Mouse (Mus musculus) embryonic facial prominence, embryonic 15.5 days (tissue): Measurements from ENCODE around the gene B4galnt2. TPM values are rescaled to one million over a fixed set of nuclear protein-coding genes. Genes with fewer than 3 reads are reported as not detected.
"Not testable (repeated sequence)": the region's sequence is repeated elsewhere in the genome, so short reads cannot be mapped to it uniquely, and the experiment has no call there.

Source experiments
- ATAC-seq: fragments of 200-750 bp; cut with Nextera tagmentation; 2 replicates; pipeline ENCODE4 v1.8.0; 2017; ENCODE audit warnings: low read depth, moderate TSS enrichment; ENCODE audit not compliant: insufficient number of reproducible peaks, low FRiP score, low TSS enrichment
- H3K27ac ChIP-seq: fragments of 300-500 bp; sonication (generic); replicated peaks from 2 replicates; pipeline ENCODE4 v1.5.1; 2015; ENCODE audit warnings: mild to moderate bottlenecking, inconsistent platforms
- H3K27me3 ChIP-seq: fragments of 300-500 bp; sonication (generic); 2 replicates; pipeline ENCODE4 v1.6.1; 2015; ENCODE audit warnings: inconsistent platforms
- H3K36me3 ChIP-seq: fragments of 300-500 bp; sonication (generic); 2 replicates; pipeline ENCODE4 v1.6.1; 2015; ENCODE audit warnings: mild to moderate bottlenecking, inconsistent platforms
- H3K4me1 ChIP-seq: fragments of 300-500 bp; sonication (generic); 2 replicates; pipeline ENCODE4 v1.6.1; 2015; ENCODE audit warnings: inconsistent platforms
- H3K4me2 ChIP-seq: fragments of 300-500 bp; sonication (generic); replicated peaks from 2 replicates; pipeline ENCODE4 v1.6.1; 2015; ENCODE audit warnings: mild to moderate bottlenecking, inconsistent platforms
- H3K4me3 ChIP-seq: fragments of 300-500 bp; sonication (generic); replicated peaks from 2 replicates; pipeline ENCODE4 v1.5.1; 2015; ENCODE audit warnings: mild to moderate bottlenecking, inconsistent platforms
- H3K9ac ChIP-seq: fragments of 300-500 bp; sonication (generic); 2 replicates; pipeline ENCODE4 v1.6.1; 2015; ENCODE audit warnings: inconsistent platforms
- H3K9me3 ChIP-seq: fragments of 300-500 bp; sonication (generic); replicated peaks from 2 replicates; pipeline ENCODE4 v1.6.1; 2016; ENCODE audit warnings: inconsistent platforms
- WGBS: fragments of 180-500 bp; shearing (Covaris S2); methylation state at CpG from one replicate; pipeline ENCODE4 v1.1.7; 2015; 5-methylcytosine and 5-hydroxymethylcytosine counted together
- polyA plus RNA-seq: library from polyadenylated mRNA; unstranded; fragments of >200 nt; fragmentation: Nextera tagmentation; extraction: Ambion mirVana; gene quantifications from 2 replicates; pipeline ENCODE4 v1.2.1, GENCODE M21; 2015

The B4galnt2 gene
- polyA plus RNA-seq, result 0.09 and 0.12 TPM in 2 replicates

DNA sequence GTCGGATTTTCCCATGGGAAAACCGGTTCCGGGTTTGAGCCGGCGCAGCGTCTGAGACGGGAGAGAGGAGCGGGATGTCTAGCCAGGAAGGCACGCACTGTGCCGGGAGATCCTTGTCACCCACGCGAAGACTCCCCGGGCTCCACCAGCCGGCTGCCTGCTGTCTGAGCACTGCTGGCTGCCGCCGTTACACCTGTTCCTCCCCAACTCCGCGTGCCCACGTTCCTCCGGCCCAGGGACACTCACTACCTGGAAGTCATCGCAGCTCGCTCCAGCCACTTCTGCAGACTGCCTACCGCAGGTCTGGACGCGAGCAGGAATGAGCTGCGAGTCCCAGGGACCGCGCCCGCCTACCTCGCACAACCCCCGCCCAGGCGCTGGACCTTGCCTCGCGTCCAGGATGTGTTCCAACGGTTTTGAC lies at the start of gene B4galnt2:
Gene B4galnt2, minus strand, starts transcription at position 321 of the 421 bp plus-strand sequence.
- H3K9ac ChIP-seq, result no peak within 1 kb of the TSS
- H3K27me3 ChIP-seq, result peaks cover 81% of the 10 kb centered on the region
- H3K4me1 ChIP-seq, result peaks cover 17% of the 10 kb centered on the region
- peak within 1 kb of the TSS; percentile 25 for H3K4me2 ChIP-seq
- peak within 1 kb of the TSS; percentile 21 for H3K4me3 ChIP-seq
- H3K9me3 ChIP-seq, result no peaks in the 10 kb centered on the region
- under 1% methylated on average over 35 of the region's 35 CpGs for WGBS
- no peaks in the 10 kb centered on the region for H3K36me3 ChIP-seq
- no peak within 1 kb of the TSS for H3K27ac ChIP-seq
- no peak for ATAC-seq

DNA sequence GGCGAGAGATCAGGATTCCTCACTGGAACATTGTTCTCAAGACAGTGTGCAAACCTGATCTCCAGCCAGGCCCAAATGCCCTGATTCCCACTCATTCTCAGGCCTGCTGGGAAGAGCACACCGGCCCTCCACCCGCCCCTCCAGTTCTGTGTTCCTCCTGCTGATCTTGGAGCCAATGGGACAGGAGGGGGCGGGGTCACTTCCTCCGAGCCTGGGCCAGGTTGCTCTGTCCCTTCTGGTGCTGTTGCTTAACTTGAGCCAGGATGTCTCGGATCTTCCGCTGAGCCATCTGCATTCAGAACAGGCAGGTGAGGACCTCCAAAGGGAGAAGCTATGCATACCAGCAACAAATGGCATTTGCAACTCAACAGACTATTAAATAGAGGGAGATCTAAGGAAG lies 48.6 kb upstream of the B4galnt2 start:
- H3K9me3 ChIP-seq, result no peaks in the 10 kb centered on the region
- ATAC-seq, result no peak
- H3K4me1 ChIP-seq, result no peaks in the 10 kb centered on the region
- H3K4me3 ChIP-seq, result no peak overlapping the region
- H3K4me2 ChIP-seq, result no peak overlapping the region
- H3K36me3 ChIP-seq, result peaks cover 72% of the 10 kb centered on the region
- WGBS, result 82% methylated on average over 7 of the region's 7 CpGs
- no peaks in the 10 kb centered on the region for H3K27me3 ChIP-seq
- H3K9ac ChIP-seq, result no peak overlapping the region
- H3K27ac ChIP-seq, result no peak overlapping the region

DNA sequence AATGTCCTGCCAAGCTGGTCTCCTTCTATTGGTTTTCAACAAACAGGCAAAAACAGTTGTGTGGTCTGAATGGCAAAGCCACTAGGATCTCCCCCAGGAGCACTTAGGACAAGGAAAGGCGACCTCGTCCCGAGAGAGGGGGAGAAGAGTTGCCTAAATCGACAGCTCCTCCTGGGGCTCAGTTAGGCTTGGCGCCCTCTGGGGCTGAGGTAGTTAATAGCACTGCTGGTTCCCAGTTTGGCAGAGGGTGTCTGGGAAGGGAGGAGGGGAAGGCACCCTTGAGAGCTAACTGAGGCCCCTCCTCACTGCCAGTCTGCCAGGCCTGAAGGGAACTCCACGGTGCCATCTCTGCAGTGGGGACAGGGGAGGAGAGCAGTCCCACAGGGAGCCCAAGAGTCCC lies 44.5 kb upstream of the B4galnt2 start:
- 66% methylated on average over 6 of the region's 6 CpGs for WGBS

DNA sequence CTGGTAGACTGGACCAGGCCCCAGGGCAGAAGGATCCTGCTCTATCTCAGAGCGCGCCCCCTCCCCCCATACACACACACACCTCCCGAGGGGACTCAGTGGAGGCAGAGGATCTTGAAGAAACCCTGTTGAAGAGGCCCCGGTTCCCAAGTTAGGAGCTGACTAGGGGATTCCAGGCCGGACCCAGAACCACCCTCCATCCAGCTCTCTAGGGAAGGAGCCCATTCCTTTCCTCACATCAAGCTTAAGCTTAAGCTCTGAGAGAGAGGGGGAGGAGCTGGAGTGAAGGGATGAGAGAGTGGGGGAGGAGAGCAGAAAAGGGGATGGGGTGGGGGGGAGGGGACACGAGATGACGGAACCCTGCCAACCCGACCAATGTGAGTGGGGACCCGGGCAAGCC lies 43.6 kb upstream of the B4galnt2 start:
- Histone ChIP-seq H3K27me3 (no peaks in the 10 kb centered on the region), H3K4me3 (no peak overlapping the region), H3K4me1 (no peaks in the 10 kb centered on the region), H3K36me3 (peaks cover 26% of the 10 kb centered on the region), H3K9ac (no peak overlapping the region), H3K9me3 (no peaks in the 10 kb centered on the region), H3K27ac (no peak overlapping the region), H3K4me2 (no peak overlapping the region)
- no peak for ATAC-seq
- WGBS, result 62% methylated on average over 9 of the region's 9 CpGs

More for the DNA sequence above, 44.5 kb upstream of the B4galnt2 start:
- peaks cover 33% of the 10 kb centered on the region for H3K36me3 ChIP-seq
- no peak overlapping the region for H3K4me2 ChIP-seq
- no peaks in the 10 kb centered on the region for H3K9me3 ChIP-seq
- no peaks in the 10 kb centered on the region for H3K27me3 ChIP-seq
- no peak overlapping the region for H3K27ac ChIP-seq
- no peak overlapping the region for H3K4me3 ChIP-seq
- no peak overlapping the region for H3K9ac ChIP-seq
- H3K4me1 ChIP-seq, result no peaks in the 10 kb centered on the region
- no peak for ATAC-seq

DNA sequence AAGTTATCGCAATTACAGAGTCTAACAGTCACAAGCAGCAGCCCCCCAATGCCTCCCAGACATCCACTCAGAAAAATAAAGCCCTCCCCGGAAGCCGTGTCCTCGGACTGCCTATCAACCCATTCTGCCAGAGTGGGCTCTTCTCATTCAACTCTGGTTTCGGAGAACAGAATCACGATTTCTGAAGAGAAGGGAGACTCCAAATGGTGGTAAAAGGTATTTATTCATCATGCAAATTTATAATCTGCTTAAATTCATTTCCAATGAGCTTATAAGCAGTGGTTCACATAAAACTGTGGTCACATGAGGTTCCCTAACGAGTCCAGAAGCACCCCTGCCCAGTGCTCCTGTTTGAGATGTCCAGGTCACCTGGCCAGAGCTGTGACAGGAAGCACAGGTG lies 42.7 kb upstream of the B4galnt2 start:
- Histone ChIP-seq H3K9ac (no peak overlapping the region), H3K27ac (no peak overlapping the region), H3K4me1 (no peaks in the 10 kb centered on the region), H3K9me3 (no peaks in the 10 kb centered on the region), H3K4me3 (no peak overlapping the region), H3K36me3 (peaks cover 17% of the 10 kb centered on the region), H3K27me3 (no peaks in the 10 kb centered on the region), H3K4me2 (no peak overlapping the region)
- no peak for ATAC-seq
- 78% methylated on average over 7 of the region's 7 CpGs for WGBS

DNA sequence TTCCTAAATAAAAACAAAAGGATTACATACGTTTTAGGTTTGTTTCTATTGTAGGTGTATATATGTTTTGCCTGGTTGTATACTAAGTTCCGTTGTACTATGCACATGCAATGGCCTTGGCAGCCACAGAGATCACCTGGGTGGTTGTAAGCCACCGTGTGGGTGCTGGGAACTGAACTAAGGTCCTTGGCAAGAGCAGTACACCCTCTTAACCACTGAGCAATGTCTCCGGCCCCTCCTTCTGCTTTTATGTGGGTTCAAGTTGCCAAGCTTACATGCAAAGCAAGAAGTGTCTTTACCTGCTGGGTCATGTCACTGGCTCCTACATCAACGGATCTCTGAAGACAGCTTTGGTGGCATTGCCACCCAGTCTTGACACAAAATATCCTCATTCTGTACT lies 38.6 kb upstream of the B4galnt2 start:
- no peaks in the 10 kb centered on the region for H3K4me1 ChIP-seq
- no peak overlapping the region for H3K4me3 ChIP-seq
- ATAC-seq, result no peak
- H3K27ac ChIP-seq, result no peak overlapping the region
- no peaks in the 10 kb centered on the region for H3K9me3 ChIP-seq
- H3K36me3 ChIP-seq, result no peaks in the 10 kb centered on the region
- no peak overlapping the region for H3K9ac ChIP-seq
- no peaks in the 10 kb centered on the region for H3K27me3 ChIP-seq
- H3K4me2 ChIP-seq, result no peak overlapping the region
- WGBS, result 82% methylated on average over 5 of the region's 5 CpGs

DNA sequence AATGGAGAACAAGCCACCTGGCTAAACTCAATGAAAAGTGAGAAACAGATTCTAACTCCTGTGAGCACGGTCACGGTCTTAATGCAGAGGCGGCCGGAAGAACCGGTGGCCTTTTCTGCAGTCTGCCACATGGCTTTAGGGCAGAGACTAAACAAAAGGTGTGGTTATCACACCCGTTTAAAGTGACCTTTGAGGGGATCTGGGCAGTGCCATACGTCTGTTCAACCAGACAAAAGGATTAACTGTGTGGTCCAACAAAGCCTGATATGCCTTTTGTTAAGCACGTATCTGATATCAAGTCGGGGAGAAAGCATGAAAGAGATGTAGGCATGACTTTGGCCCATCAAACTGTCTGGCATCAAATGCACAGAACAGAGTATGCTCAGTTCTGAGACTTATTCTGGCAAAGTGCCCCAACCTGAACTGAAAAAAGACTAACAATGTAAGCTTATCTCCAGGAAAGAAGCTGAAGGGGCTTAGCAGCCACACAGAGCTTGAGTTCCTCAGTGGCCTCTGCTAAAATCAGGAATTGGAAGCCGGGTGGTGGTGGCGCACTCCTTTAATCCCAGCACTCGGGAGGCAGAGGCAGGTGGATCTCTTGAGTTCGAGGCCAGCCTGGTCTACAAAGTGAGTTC lies 31.3 kb upstream of the B4galnt2 start:
- H3K9me3 ChIP-seq, result no peaks in the 10 kb centered on the region
- no peak for ATAC-seq

DNA sequence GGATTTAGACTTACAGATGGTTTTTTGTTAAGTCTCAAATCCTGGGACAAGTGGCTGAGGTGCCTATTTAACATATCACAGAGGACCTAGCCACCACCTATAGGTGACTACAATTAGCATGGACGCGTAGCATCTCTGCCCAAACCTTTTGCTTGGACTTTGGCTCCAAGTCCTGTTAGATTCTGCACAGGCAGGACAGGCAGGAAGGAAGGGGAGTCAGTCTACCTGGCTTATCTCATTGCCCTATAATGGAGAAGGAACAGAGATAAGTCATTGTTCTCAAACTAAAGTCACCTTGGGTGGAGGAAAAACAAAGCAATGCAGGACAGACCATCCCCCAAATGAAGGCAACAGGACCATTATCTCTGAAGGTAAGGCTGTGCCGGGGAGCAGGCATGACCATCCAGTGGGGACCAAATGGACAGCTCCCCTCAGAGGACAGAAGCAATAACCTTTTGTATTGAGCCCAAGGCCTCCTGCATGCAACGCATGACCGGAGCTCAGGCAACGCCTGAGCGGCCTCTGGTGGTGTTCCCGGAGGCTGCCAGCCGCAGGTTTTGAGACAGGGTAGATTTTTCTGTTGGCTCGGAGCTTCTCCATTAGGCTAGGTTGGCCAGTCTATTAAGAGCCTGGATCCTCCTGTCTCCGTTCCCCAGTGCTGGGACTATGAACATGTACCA lies 25.3 kb upstream of the B4galnt2 start:
- Histone ChIP-seq H3K9ac (no peak overlapping the region), H3K27me3 (no peaks in the 10 kb centered on the region), H3K36me3 (no peaks in the 10 kb centered on the region), H3K27ac (no peak overlapping the region), H3K4me2 (no peak overlapping the region), H3K9me3 (no peaks in the 10 kb centered on the region), H3K4me1 (no peaks in the 10 kb centered on the region), H3K4me3 (no peak overlapping the region)
- ATAC-seq, result no peak
- 40% methylated on average over 11 of the region's 11 CpGs for WGBS

More for the DNA sequence above, 31.3 kb upstream of the B4galnt2 start:
- H3K36me3 ChIP-seq, result no peaks in the 10 kb centered on the region
- 58% methylated on average over 13 of the region's 13 CpGs for WGBS
- no peak overlapping the region for H3K27ac ChIP-seq
- H3K4me2 ChIP-seq, result no peak overlapping the region
- H3K9ac ChIP-seq, result no peak overlapping the region
- no peaks in the 10 kb centered on the region for H3K27me3 ChIP-seq
- H3K4me1 ChIP-seq, result no peaks in the 10 kb centered on the region
- no peak overlapping the region for H3K4me3 ChIP-seq

DNA sequence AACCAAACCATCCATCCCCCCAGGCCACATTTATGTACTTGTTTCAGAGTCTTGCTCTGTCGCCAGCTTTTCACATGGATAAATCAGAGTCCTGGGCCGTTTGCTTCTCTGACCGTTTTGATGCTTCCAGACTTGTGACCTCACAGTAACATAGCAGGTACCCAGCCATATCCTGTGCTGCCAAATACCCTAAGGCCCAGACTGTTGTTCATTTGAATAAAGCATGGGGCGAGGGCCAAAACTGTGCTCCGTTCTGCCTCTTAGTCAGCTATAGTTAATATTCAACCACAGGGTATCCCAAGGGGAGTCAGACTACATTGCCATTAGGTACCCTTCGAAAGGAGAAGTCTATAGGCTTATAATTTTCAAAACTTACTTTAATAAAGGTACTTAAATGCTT lies 21.7 kb upstream of the B4galnt2 start:
- no peak for ATAC-seq

DNA sequence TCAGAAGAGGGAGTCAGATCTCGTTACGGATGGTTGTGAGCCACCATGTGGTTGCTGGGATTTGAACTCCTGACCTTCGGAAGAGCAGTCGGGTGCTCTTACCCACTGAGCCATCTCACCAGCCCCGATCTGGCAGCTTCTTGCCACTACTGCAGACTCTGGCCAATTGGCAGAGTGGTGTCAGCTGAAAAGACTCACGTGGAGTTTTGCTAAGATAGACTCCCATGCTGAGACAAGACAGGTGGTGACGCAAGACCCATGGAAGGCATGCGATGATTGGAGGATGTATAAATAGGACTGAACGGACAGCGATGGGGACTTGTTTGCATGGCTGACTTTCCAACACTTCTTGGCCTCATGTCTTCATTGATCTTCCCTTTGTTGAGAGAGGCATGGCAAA lies 17.5 kb upstream of the B4galnt2 start:
- H3K27ac ChIP-seq, H3K27me3 ChIP-seq, H3K9ac ChIP-seq, H3K4me3 ChIP-seq, H3K4me2 ChIP-seq, H3K36me3 ChIP-seq, H3K9me3 ChIP-seq, H3K4me1 ChIP-seq, ATAC-seq: not testable (repeated sequence)
- 90% methylated on average over 8 of the region's 10 CpGs for WGBS

More for the DNA sequence above, 21.7 kb upstream of the B4galnt2 start:
- no peaks in the 10 kb centered on the region for H3K9me3 ChIP-seq
- no peak overlapping the region for H3K4me2 ChIP-seq
- no peaks in the 10 kb centered on the region for H3K4me1 ChIP-seq
- no peaks in the 10 kb centered on the region for H3K27me3 ChIP-seq
- H3K4me3 ChIP-seq, result no peak overlapping the region
- H3K27ac ChIP-seq, result no peak overlapping the region
- no peaks in the 10 kb centered on the region for H3K36me3 ChIP-seq
- no peak overlapping the region for H3K9ac ChIP-seq
- WGBS, result 74% methylated on average over 6 of the region's 6 CpGs

DNA sequence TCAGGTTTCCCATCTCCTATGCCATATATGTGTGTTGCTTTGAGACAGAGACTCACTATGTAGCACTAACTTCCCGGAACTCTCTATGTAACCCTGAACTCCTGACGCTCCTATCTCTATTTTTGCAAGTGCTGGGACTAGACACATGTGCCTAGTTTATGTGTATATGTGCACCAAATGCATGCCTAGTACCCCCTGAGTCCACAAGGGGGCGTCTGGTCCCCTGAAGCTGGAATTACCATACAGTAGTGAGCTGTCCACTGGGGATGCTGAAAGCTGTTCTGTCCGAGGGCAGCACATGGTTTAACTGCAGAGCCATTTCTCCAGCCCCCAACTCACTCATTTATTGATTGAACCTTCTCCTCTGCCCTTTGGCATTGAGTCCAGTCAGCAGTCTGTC lies 11.7 kb upstream of the B4galnt2 start:
- Histone ChIP-seq H3K4me3 (no peak overlapping the region), H3K4me1 (no peaks in the 10 kb centered on the region), H3K9ac (no peak overlapping the region), H3K27me3 (peaks cover 17% of the 10 kb centered on the region), H3K9me3 (no peaks in the 10 kb centered on the region), H3K27ac (no peak overlapping the region), H3K4me2 (no peak overlapping the region), H3K36me3 (no peaks in the 10 kb centered on the region)
- no peak for ATAC-seq
- 70% methylated on average over 4 of the region's 4 CpGs for WGBS

DNA sequence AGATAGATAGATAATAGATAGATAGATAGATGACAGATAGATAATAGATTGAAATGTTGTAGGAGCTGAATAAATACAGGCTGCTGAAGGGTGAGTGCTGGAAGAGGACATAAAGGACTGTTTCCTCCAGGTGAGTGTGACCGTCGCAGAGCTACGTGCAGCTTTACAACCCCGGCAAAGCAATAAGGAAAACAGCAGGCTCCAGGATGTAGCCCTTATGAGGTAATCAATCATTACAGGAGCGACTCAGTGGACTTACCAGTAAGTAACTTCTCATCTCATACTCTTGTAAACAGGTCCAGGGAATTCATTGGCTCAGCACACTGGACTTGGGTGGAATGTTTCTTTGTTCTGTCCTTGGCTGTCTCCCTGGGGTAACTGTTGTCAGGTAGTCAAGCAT lies 11.3 kb upstream of the B4galnt2 start:
- H3K9ac ChIP-seq, result no peak overlapping the region
- H3K9me3 ChIP-seq, result no peaks in the 10 kb centered on the region
- no peaks in the 10 kb centered on the region for H3K36me3 ChIP-seq
- no peak overlapping the region for H3K4me2 ChIP-seq
- no peaks in the 10 kb centered on the region for H3K4me1 ChIP-seq
- H3K27ac ChIP-seq, result no peak overlapping the region
- 98% methylated on average over 5 of the region's 5 CpGs for WGBS
- H3K4me3 ChIP-seq, result no peak overlapping the region
- no peak for ATAC-seq
- H3K27me3 ChIP-seq, result peaks cover 17% of the 10 kb centered on the region
